In the genomic region with DNA sequence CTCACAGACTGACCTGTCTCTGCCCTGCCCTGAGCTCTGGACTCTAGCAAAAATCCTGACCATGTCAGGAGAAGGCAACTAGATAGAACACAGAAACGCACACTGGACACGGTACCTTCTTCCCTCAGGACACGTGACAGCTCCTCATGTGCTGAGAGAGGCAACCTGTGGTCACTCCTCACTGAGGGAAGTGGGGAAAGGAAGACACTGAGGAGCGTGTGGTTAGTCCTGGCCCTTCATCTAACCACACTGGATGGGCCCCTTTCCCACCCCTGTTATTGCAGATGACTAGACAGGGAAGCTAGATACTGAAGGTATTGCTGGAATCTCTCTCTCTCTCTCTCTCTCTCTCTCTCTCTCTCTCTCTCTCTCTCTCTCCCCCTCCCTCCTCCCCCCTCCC, we compare ENCODE assay signal across 32 mouse cellular contexts. TPM values are rescaled to one million over a fixed set of nuclear protein-coding genes. Genes with fewer than 3 reads are reported as not detected.
DNase-seq lines count a peak whose midpoint lies in the region; ATAC-seq and TF ChIP-seq lines count a peak whose summit lies in the region.
"Had no signal": no experiment of that assay in that cellular context is flagged by ENCODE, and none has a peak within 500 bp of the region (broad histone marks: within the 10 kb centered on the region; RNA-seq: fewer than 3 reads in every experiment).

No protein-coding gene starts in this region.

- peak; percentile 91 for ATAC-seq in common myeloid progenitor, adult 5-6 weeks (replicated peaks; ENCODE audit: low read depth, poor library complexity, severe bottlenecking)
- peak; percentile 98 for ATAC-seq in megakaryocyte progenitor cell, adult 5-6 weeks (replicated peaks; ENCODE audit: poor library complexity)
- no peak for ATAC-seq in stomach, postnatal 0 days (ENCODE audit: low FRiP score, low TSS enrichment)
- ATAC-seq in midbrain, embryonic 14.5 days (ENCODE audit: low FRiP score, low TSS enrichment) = no peak
- ATAC-seq: forebrain, embryonic 13.5 days; inflammation-experienced regulatory T-cells, adult 6 months; midbrain, embryonic 13.5 days had no signal

- no peaks in the 10 kb centered on the region for H3K9me3 ChIP-seq in stomach, postnatal 0 days (ENCODE audit: control insufficient read depth, low read length)
- no peaks in the 10 kb centered on the region for H3K9me3 ChIP-seq in midbrain, embryonic 14.5 days (ENCODE audit: control insufficient read depth, low read length)
- H3K9me3 ChIP-seq: embryonic facial prominence, embryonic 15.5 days; forebrain, embryonic 13.5 days; heart, embryonic 12.5 days; hindbrain, embryonic 10.5 days; hindbrain, embryonic 15.5 days; liver, embryonic 15.5 days; midbrain, embryonic 13.5 days had no signal

- H3K27me3 ChIP-seq in stomach, postnatal 0 days (ENCODE audit: control insufficient read depth, insufficient read depth, low read length) = no peaks in the 10 kb centered on the region
- no peaks in the 10 kb centered on the region for H3K27me3 ChIP-seq in midbrain, embryonic 14.5 days (ENCODE audit: control insufficient read depth, insufficient read depth, low read length)
- H3K27me3 ChIP-seq: embryonic facial prominence, embryonic 15.5 days; forebrain, embryonic 13.5 days; hindbrain, embryonic 15.5 days; midbrain, embryonic 13.5 days had no signal

- no peak for TF ChIP-seq CTCF in stomach, postnatal 0 days (IDR thresholded peaks at IDR 0.05; ENCODE audit: low read depth)

- no peak overlapping the region for H3K27ac ChIP-seq in stomach, postnatal 0 days (replicated peaks)
- no peak overlapping the region for H3K27ac ChIP-seq in midbrain, embryonic 14.5 days (replicated peaks; ENCODE audit: low read depth, low read length)
- H3K27ac ChIP-seq: embryonic facial prominence, embryonic 15.5 days; forebrain, embryonic 13.5 days; heart, adult 2 months; hindbrain, embryonic 10.5 days; hindbrain, embryonic 15.5 days; liver, embryonic 15.5 days; midbrain, embryonic 13.5 days had no signal

- no peak overlapping the region for H3K4me3 ChIP-seq in stomach, postnatal 0 days (ENCODE audit: low read depth, low read length)
- H3K4me3 ChIP-seq in midbrain, embryonic 14.5 days (replicated peaks; ENCODE audit: low read depth, low read length) = no peak overlapping the region
- H3K4me3 ChIP-seq: embryonic facial prominence, embryonic 15.5 days; forebrain, embryonic 13.5 days; heart, adult 2 months; heart, embryonic 12.5 days; hindbrain, embryonic 10.5 days; hindbrain, embryonic 15.5 days; liver, embryonic 15.5 days; midbrain, embryonic 13.5 days had no signal

- no peak overlapping the region for H3K9ac ChIP-seq in stomach, postnatal 0 days (ENCODE audit: low read length)
- no peak overlapping the region for H3K9ac ChIP-seq in midbrain, embryonic 14.5 days (replicated peaks; ENCODE audit: low read length)
- H3K9ac ChIP-seq: embryonic facial prominence, embryonic 15.5 days; forebrain, embryonic 13.5 days; heart, embryonic 12.5 days; hindbrain, embryonic 15.5 days; liver, embryonic 15.5 days; lung, embryonic 14.5 days; midbrain, embryonic 13.5 days had no signal

- peak; percentile 25 for DNase-seq in kidney, adult 9 months
- DNase-seq in kidney, adult 8-10 months = no peak
- DNase-seq in frontal cortex, postnatal 14 days (ENCODE audit: low spot score in 2 of 2) = no peak
- DNase-seq in stomach, postnatal 0 days (ENCODE audit: low spot score) = no peak
- DNase-seq in midbrain, embryonic 14.5 days = no peak
- DNase-seq: adrenal gland, postnatal 14 days; cerebellum, adult 11 months; cerebellum, adult 9-11 months; gastrocnemius, postnatal 25 days; heart, adult 2 months; heart, postnatal 10 days; kidney, adult 11 months; kidney, postnatal 10 days; layer of hippocampus, postnatal 36 days; lung, embryonic 14.5 days; lung, postnatal 14 days; retina, postnatal 1 day; right cerebral cortex, postnatal 25 days; spleen, adult 18-20 months; thymus, adult 18-20 months; thymus, postnatal 25 days had no signal

- 60% methylated on average over 4 of the region's 4 CpGs for WGBS in stomach, postnatal 0 days
- 82% methylated on average over 4 of the region's 4 CpGs for WGBS in midbrain, embryonic 14.5 days

- no peak overlapping the region for H3K4me2 ChIP-seq in stomach, postnatal 0 days (replicated peaks; ENCODE audit: low read depth)
- no peak overlapping the region for H3K4me2 ChIP-seq in midbrain, embryonic 14.5 days (ENCODE audit: low read length)
- H3K4me2 ChIP-seq: embryonic facial prominence, embryonic 15.5 days; forebrain, embryonic 13.5 days; heart, embryonic 12.5 days; hindbrain, embryonic 15.5 days; liver, embryonic 15.5 days; lung, embryonic 14.5 days; midbrain, embryonic 13.5 days had no signal

- H3K36me3 ChIP-seq in stomach, postnatal 0 days (ENCODE audit: control insufficient read depth, insufficient read depth, low read length) = no peaks in the 10 kb centered on the region
- no peaks in the 10 kb centered on the region for H3K36me3 ChIP-seq in midbrain, embryonic 14.5 days (ENCODE audit: control insufficient read depth, insufficient read depth, low read length)
- H3K36me3 ChIP-seq: embryonic facial prominence, embryonic 15.5 days; heart, embryonic 12.5 days; hindbrain, embryonic 10.5 days; hindbrain, embryonic 15.5 days; liver, embryonic 15.5 days; midbrain, embryonic 13.5 days had no signal

- no peaks in the 10 kb centered on the region for H3K4me1 ChIP-seq in stomach, postnatal 0 days (replicated peaks; ENCODE audit: control insufficient read depth, insufficient read depth)
- no peaks in the 10 kb centered on the region for H3K4me1 ChIP-seq in midbrain, embryonic 14.5 days (ENCODE audit: control insufficient read depth, insufficient read depth, low read length)
- H3K4me1 ChIP-seq: forebrain, embryonic 13.5 days; heart, embryonic 12.5 days; hindbrain, embryonic 10.5 days; hindbrain, embryonic 15.5 days; liver, embryonic 15.5 days; midbrain, embryonic 13.5 days had no signal

- no peak for TF ChIP-seq EP300 in stomach, postnatal 0 days (optimal IDR thresholded peaks at IDR 0.05)

RNA-seq across cellular contexts. Expression of a gene that starts 14.9 kb away (rescaled TPM):
- not detected in 2 replicates for total RNA-seq in common myeloid progenitor, adult 5-6 weeks (2017)
- total RNA-seq in megakaryocyte progenitor cell, adult 5-6 weeks (2015) = not detected in 2 replicates
- total RNA-seq in megakaryocyte progenitor cell, adult 5-6 weeks (2017) = 0.03 TPM in 1 of 2 replicates, not detected in the other
- 1.6 and 1.7 TPM in 2 replicates for polyA plus RNA-seq in stomach, postnatal 0 days (2015; fragmentation: Nextera tagmentation; extraction: Ambion mirVana)
- polyA plus RNA-seq in midbrain, embryonic 14.5 days (2014; fragmentation: Nextera tagmentation; extraction: Ambion mirVana) = 27.1 and 29.0 TPM in 2 replicates
- total RNA-seq: monocyte, adult 5-6 weeks had no signal
- polyA plus RNA-seq: inflammation-experienced regulatory T-cells, adult 6 months had no signal

RNA-seq across cellular contexts. Expression of a gene that starts 24.6 kb away (rescaled TPM):
- 29.3 and 42.7 TPM in 2 replicates for total RNA-seq in common myeloid progenitor, adult 5-6 weeks (2017)
- total RNA-seq in megakaryocyte progenitor cell, adult 5-6 weeks (2015) = 68.2 and 69.6 TPM in 2 replicates
- 38.4 and 38.8 TPM in 2 replicates for total RNA-seq in megakaryocyte progenitor cell, adult 5-6 weeks (2017)
- 76.3 and 83.1 TPM in 2 replicates for polyA plus RNA-seq in stomach, postnatal 0 days (2015; fragmentation: Nextera tagmentation; extraction: Ambion mirVana)
- polyA plus RNA-seq in midbrain, embryonic 14.5 days (2014; fragmentation: Nextera tagmentation; extraction: Ambion mirVana) = 15.3 and 22.0 TPM in 2 replicates

RNA-seq across cellular contexts. Expression of a gene that starts 53.1 kb away (rescaled TPM):
- 11.0 and 19.1 TPM in 2 replicates for total RNA-seq in common myeloid progenitor, adult 5-6 weeks (2017)
- 20.1 and 27.1 TPM in 2 replicates for total RNA-seq in megakaryocyte progenitor cell, adult 5-6 weeks (2015)
- total RNA-seq in megakaryocyte progenitor cell, adult 5-6 weeks (2017) = 22.1 and 30.2 TPM in 2 replicates
- 83.5 and 86.2 TPM in 2 replicates for polyA plus RNA-seq in stomach, postnatal 0 days (2015; fragmentation: Nextera tagmentation; extraction: Ambion mirVana)
- 20.6 and 24.6 TPM in 2 replicates for polyA plus RNA-seq in midbrain, embryonic 14.5 days (2014; fragmentation: Nextera tagmentation; extraction: Ambion mirVana)

Comparison
In these comparisons a context has a peak if more than half of its experiments do, and no peak if none do; other contexts are left out.
1. ATAC-seq: peak in common myeloid progenitor, adult 5-6 weeks (single experiment) and megakaryocyte progenitor cell, adult 5-6 weeks (single experiment); none in stomach, postnatal 0 days (single experiment) and midbrain, embryonic 14.5 days (single experiment).